Mouse (Mus musculus): ENCODE data around the gene Ldah. TPM values are rescaled to one million over a fixed set of nuclear protein-coding genes. Genes with fewer than 3 reads are reported as not detected.

Ldah gene
- total RNA-seq, 2 experiments from 2014 or later, result 26.3 to 27.0 TPM

GRCm38 (mm10) chr12:8334261-8334660 lies 126.4 kb downstream of the Ldah start:
- DNase-seq (ENCODE audit: low spot score), result peak; percentile 53

More at GRCm38 (mm10) chr12:8334261-8334660, 126.4 kb downstream of the Ldah start:
- intact Hi-C loops (cut with DNase I), result loop anchor here (5.0 kb wide), 1 partner anchor 38 kb away; no protein-coding TSS in a partner anchor

Other genes starting within 250 kb of the Ldah start
- gene Apob, start 230.5 kb upstream of the Ldah start, total RNA-seq (2021), result not detected
- under 1 TPM; 0.23 to 0.53 TPM for gene Gdf7, start 93.8 kb downstream of the Ldah start, total RNA-seq (2021)
- gene Hs1bp3, start 105.3 kb downstream of the Ldah start, total RNA-seq (2021), result 10 to 100 TPM; 11.9 to 14.1 TPM